Mouse (Mus musculus) stomach, postnatal 0 days (tissue): ENCODE results near the gene Rdh16f2.
A peak's percentile ranks its signal among the peaks of the same experiment; 100 is the strongest.

Experiments used
- CTCF ChIP-seq: IDR thresholded peaks from 2 replicates; pipeline ENCODE4 v1.5.1; 2016; ENCODE audit warnings: antibody characterized with exemption, low read depth, mild to moderate bottlenecking, moderate library complexity
- EP300 ChIP-seq: optimal IDR thresholded peaks from 2 replicates; pipeline ENCODE3; 2016; ENCODE audit warnings: antibody characterized with exemption

DNA sequence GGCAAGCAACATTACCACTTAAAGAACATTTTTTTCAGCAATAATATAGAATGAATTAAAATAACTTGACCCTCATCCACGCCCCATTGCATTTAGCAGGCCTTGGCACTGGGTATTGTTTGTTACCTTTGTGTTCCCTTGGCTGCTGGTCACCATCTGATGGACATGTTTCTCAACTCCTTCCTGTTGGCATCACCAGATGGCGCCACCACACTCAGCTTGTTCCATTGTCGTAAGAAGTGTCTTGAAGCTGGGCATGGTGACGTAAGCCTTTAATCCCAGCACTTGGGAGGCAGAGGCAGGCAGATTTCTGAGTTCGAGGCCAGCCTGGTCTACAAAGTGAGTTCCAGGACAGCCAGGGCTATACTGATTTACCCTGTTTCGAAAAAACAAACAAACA is 40.9 kb upstream of the Rdh16f2 start:
- TF ChIP-seq EP300 (no peak), CTCF (peak; percentile 66)
